Mouse (Mus musculus): ENCODE measurements around the gene Irf6. TPM values are rescaled to one million over a fixed set of nuclear protein-coding genes. Genes with fewer than 3 reads are reported as not detected.

The Irf6 gene
- total RNA-seq (2015) (0.21 TPM in 1 of 2 replicates, not detected in the other), total RNA-seq (2017) (0.24 and 0.26 TPM in 2 replicates)

- ATAC-seq (ENCODE audit: poor library complexity, severe bottlenecking), result peak; percentile 88
These were observed at the start of gene Irf6 for GRCm38 (mm10) chr1:193152872-193153271. Irf6 (plus strand) TSS chr1:193153111.

- no peak for ATAC-seq (ENCODE audit: poor library complexity, severe bottlenecking)
These were observed 40.8 kb upstream of the Irf6 start for GRCm38 (mm10) chr1:193112093-193112492.

- ATAC-seq (ENCODE audit: poor library complexity, severe bottlenecking), result no peak
These were observed 30.1 kb upstream of the Irf6 start for GRCm38 (mm10) chr1:193122793-193123192.

GRCm38 (mm10) chr1:193123290-193123689 is 29.6 kb upstream of the Irf6 start:
- ATAC-seq (ENCODE audit: poor library complexity, severe bottlenecking), result no peak

GRCm38 (mm10) chr1:193125835-193126234 is 27.1 kb upstream of the Irf6 start:
- no peak for ATAC-seq (ENCODE audit: poor library complexity, severe bottlenecking)

- no peak for ATAC-seq (ENCODE audit: poor library complexity, severe bottlenecking)
These were observed 24.9 kb upstream of the Irf6 start for GRCm38 (mm10) chr1:193128055-193128454.

GRCm38 (mm10) chr1:193129321-193129720 is 23.6 kb upstream of the Irf6 start:
- ATAC-seq (ENCODE audit: poor library complexity, severe bottlenecking), result no peak

GRCm38 (mm10) chr1:193129786-193130455 is 23.0 kb upstream of the Irf6 start, which contains the start of gene Diexf:
Diexf (minus strand) TSS chr1:193130272.
- ATAC-seq (ENCODE audit: poor library complexity, severe bottlenecking), result peak; percentile 97

GRCm38 (mm10) chr1:193130456-193130825 is 22.5 kb upstream of the Irf6 start:
- ATAC-seq (ENCODE audit: poor library complexity, severe bottlenecking), result peak; percentile 10; the same call in 1 of the 2 replicates

GRCm38 (mm10) chr1:193130839-193131238 is 22.1 kb upstream of the Irf6 start:
- no peak for ATAC-seq (ENCODE audit: poor library complexity, severe bottlenecking)

GRCm38 (mm10) chr1:193131311-193131948 is 21.5 kb upstream of the Irf6 start:
- ATAC-seq (ENCODE audit: poor library complexity, severe bottlenecking), result no peak

- no peak for ATAC-seq (ENCODE audit: poor library complexity, severe bottlenecking)
These were observed 20.5 kb upstream of the Irf6 start for GRCm38 (mm10) chr1:193132385-193132784.

GRCm38 (mm10) chr1:193133726-193134125 is 19.2 kb upstream of the Irf6 start:
- ATAC-seq (ENCODE audit: poor library complexity, severe bottlenecking), result no peak

- ATAC-seq (ENCODE audit: poor library complexity, severe bottlenecking), result no peak
These were observed 14.8 kb upstream of the Irf6 start for GRCm38 (mm10) chr1:193138087-193138486.

GRCm38 (mm10) chr1:193138669-193139068 is 14.2 kb upstream of the Irf6 start:
- peak; percentile 69 for ATAC-seq (ENCODE audit: poor library complexity, severe bottlenecking)

GRCm38 (mm10) chr1:193141118-193141517 is 11.8 kb upstream of the Irf6 start:
- ATAC-seq (ENCODE audit: poor library complexity, severe bottlenecking), result no peak

- no peak for ATAC-seq (ENCODE audit: poor library complexity, severe bottlenecking)
These were observed 10.3 kb upstream of the Irf6 start for GRCm38 (mm10) chr1:193142517-193143062.

GRCm38 (mm10) chr1:193144516-193144915 is 8.4 kb upstream of the Irf6 start:
- no peak for ATAC-seq (ENCODE audit: poor library complexity, severe bottlenecking)

- ATAC-seq (ENCODE audit: poor library complexity, severe bottlenecking), result peak; percentile 83
These were observed 7.8 kb upstream of the Irf6 start for GRCm38 (mm10) chr1:193145101-193145500.

- ATAC-seq (ENCODE audit: poor library complexity, severe bottlenecking), result no peak
These were observed 6.5 kb upstream of the Irf6 start for GRCm38 (mm10) chr1:193146416-193146815.

- no peak for ATAC-seq (ENCODE audit: poor library complexity, severe bottlenecking)
These were observed 3.7 kb upstream of the Irf6 start for GRCm38 (mm10) chr1:193149231-193149630.

GRCm38 (mm10) chr1:193151134-193151533 is 1.8 kb upstream of the Irf6 start:
- ATAC-seq (ENCODE audit: poor library complexity, severe bottlenecking), result no peak

Data from megakaryocyte, adult 5-6 weeks (primary cell).